Mouse (Mus musculus) neural tube, embryonic 10.5 days (tissue): Measurements from ENCODE around the gene Nkain4.

ENCODE experiments used
- DNase-seq: peaks from one replicate; pipeline ENCODE4 v3.0.0-alpha.2; 2017; ENCODE audit warnings: low spot score; ENCODE audit errors: extremely low spot score

The Nkain4 gene

GRCm38 (mm10) chr2:180954061-180955047 lies at the start of gene Nkain4:
Gene Nkain4, minus strand, starts transcription at chr2:180954699.
- DNase-seq, result peak; percentile 80

GRCm38 (mm10) chr2:180996905-180997304 lies 42.4 kb upstream of the Nkain4 start:
- DNase-seq, result no peak

GRCm38 (mm10) chr2:180996436-180996835 lies 41.9 kb upstream of the Nkain4 start:
- peak; percentile 55 for DNase-seq

GRCm38 (mm10) chr2:180995457-180995856 lies 41.0 kb upstream of the Nkain4 start:
- no peak for DNase-seq

DNA sequence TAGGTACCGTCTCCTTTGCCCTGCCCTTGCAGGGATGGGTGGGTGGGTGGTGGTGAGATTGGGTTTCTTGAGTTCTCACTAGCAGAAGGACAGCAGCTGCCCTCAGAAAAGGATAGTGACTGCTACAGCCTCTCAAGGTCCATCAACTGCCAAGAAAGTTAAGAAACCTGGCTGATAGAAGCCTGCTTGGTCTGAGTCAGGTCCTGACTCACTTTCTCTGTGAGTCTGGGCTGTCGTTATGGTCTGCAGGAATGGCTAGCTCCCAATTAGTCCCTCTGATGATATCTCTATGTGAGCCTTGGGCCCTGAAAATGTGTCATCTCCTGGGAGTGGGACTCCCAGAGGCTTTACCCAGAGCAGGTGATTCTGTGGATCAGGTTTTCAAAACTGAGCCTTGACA lies 39.9 kb upstream of the Nkain4 start:
- DNase-seq, result no peak

- DNase-seq, result no peak
These were observed 35.8 kb upstream of the Nkain4 start for GRCm38 (mm10) chr2:180990347-180990746.

DNA sequence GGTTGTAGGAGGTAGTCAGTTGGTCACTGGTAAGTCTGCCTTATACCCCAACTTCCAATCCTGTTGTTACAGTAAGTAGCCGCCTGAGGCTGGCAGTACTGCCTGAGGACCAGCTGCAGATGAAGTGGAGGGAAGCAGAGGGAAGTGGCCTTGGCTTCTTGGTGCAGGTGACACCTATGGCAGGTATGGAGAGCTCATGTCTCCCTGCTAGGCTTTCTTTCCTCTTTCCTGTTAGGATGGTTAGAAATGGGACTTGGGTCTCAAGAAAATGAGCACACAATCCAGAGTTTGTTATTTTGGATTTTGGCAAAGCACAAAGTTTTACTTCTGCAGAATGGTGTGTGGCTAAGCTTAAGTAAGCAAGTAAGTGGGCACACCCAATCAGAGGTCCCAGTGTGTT lies 34.4 kb upstream of the Nkain4 start:
- no peak for DNase-seq

DNA sequence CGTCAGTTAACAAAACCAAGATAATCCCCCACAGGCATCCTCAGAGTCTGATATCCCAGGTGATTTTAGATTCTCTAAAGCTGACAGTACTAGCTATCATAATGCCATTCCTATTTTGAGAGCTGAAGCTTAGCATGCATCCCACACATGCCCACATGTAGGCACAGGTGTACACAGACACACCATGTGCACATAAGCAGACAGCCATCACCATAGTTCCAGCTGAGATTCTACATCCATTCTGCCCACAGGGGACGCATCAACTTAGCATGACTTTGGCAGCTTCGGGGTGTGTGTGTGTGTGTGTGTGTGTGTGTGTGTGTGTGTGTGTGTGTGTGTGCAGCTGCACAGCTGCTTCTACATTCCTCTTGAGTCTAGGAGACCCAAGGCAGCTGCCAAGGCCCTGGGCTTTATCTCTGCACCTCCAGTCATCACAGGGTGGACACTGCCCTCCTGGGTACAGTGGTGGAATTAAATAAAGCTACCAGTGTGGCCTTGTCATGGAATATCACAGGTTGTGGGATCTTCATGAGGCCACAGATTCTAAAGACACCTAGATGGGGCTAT lies 33.9 kb upstream of the Nkain4 start:
- no peak for DNase-seq

- no peak for DNase-seq
These were observed 33.0 kb upstream of the Nkain4 start for GRCm38 (mm10) chr2:180987432-180988030.

- no peak for DNase-seq
These were observed 32.5 kb upstream of the Nkain4 start for GRCm38 (mm10) chr2:180987001-180987400.

GRCm38 (mm10) chr2:180986449-180986848 lies 31.9 kb upstream of the Nkain4 start, which contains the start of gene Col20a1:
Gene Col20a1, plus strand, starts transcription at chr2:180986535.
- no peak for DNase-seq

DNA sequence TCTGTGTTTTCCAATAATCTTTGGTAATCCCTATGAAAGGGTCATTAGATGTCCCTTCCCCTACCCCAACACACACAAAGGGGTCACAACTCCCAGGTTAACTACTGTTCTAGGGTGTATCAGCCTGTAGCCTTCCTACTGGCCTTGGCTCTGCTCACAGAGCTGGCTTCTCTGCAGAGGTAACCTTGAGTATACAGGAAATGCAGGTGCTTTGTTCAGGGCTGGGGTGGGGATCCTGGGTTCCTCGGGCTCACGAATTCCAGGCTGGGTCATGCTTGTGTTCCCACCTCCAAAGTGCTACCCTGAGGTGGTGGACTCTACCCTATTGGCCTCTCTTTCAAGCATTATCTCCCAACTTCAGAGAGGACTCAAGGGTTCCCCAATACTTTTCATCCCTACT lies 31.1 kb upstream of the Nkain4 start:
- DNase-seq, result no peak

DNA sequence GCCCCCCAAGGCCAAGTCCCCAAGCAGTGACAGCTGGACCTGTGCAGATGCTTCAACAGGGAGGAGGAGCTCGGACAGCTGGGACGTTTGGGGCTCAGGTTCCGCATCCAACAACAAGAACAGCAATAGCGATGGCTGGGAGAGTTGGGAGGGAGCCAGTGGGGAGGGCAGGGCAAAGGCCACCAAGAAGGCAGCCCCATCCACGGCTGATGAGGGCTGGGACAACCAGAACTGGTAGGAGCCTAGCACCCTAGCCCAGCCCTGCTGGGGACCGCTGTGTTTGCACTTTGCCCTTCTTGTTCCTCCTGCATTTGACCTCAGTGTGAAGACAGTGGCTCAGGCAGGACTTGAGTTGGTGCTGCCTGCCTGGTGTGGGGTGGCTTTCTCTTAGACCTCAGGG lies 26.6 kb upstream of the Nkain4 start:
- DNase-seq, result no peak

- peak; percentile 87 for DNase-seq
These were observed 12.7 kb upstream of the Nkain4 start, which contains the start of gene Arfgap1 for GRCm38 (mm10) chr2:180967010-180967763. Gene Arfgap1, plus strand, starts transcription at chr2:180967225.

DNA sequence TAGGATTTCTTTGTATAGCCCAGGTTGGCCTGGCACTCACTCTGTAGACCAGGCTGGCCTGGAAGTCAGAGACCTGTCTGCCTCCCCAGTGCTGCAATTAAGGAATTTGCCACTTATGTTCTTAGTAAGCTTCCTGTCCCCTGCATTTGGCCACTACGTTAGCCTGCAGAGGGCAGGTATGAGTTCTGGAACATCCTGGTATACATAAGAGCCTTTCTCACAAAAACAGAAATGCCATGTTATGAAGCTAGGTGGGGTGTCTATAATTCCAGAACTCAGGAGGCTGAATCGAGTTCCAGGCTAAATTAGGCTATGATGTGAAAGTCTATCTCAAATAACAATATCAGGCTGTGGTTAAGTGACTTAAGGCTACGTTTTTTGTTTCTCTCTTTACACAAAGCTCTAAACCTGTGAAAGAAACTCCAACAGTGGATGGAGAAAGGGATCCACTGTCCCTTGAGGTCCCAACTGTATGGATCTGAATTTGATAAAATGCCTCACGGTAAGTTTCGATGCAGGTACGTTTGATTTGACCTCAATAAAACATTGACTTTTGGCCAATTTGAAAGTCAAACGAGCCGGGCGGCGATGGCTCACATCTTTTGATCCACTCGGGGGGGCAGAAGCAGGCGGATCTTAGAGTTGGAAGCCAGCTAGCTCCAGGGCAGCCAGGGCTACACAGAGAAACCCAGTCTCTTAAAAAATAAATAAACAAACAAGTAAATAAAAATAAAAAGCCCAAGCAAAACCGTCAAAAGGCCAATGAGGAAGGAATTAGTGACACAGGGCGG lies 11.8 kb upstream of the Nkain4 start:
- no peak for DNase-seq

GRCm38 (mm10) chr2:180963956-180964355 lies 9.5 kb upstream of the Nkain4 start:
- peak; percentile 78 for DNase-seq

DNA sequence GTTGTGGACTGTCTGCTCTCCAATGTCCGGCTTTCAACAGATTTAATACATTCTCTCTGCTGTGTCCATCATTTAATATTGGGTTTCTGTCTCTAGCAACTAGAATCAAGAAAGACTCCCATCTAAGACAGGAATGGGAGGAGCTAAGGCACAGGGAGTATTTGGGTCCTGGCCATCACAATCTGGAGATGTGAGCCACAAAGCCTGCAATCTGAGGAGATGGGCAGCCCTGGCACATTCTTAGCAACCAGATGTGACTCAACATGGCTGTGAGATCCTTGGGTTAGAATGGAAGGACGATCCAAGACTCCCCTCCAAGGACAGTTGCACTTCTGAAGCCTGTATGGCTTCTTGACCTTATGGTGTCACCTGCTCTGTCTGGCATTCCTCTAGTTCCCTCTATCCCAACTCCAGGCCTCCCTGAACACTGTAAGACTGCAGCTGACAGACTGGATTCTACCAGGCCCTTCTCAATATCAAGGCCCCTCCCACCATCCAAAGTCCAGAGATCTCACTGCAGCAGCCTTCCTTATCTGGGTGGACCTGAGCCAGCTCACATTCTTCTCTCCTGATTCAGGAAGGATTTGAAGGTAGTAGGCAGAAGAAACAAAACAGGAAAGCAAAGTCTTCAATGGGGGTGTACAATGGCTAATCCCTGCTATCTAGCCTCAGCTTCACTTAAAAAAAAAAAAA lies 8.3 kb upstream of the Nkain4 start:
- no peak for DNase-seq

DNA sequence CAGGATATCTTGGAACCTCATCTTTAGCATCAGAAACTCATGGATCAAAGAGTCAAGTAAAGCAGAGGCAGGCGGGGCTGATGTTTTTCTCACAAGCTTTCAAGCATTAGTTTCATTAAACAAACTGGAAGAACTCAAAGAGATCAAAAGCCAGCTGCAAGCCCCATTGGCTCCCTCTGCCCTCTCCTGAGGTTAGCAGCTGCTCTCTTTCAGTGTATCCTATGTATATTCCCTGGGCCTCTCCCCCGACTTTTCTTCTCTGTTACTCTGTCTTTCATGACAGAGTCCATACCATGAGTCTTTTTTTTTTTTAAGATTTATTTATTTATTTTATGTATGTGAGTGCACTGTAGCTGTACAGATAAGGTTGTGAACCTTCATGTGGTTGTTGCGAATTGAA lies 5.7 kb upstream of the Nkain4 start:
- DNase-seq, result no peak

DNA sequence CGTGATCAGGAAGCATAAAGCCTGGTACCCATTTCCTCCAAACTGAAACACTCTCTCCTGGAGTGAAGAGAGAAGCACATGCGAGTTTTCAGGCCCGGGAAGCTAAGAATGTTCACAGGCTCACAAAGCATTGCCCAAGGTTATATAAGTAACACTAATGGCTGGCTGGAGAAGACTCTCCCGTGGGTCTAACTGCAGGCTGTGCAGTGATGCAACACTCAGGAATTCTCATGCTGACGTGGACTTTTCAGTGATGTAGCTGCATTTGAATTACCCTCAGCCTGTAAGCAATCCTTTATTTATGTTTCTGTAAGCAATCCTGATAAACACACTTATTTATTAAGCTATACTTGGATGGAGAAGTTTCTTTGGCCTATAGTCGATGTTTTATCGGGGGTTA lies 5.1 kb upstream of the Nkain4 start:
- no peak for DNase-seq

DNA sequence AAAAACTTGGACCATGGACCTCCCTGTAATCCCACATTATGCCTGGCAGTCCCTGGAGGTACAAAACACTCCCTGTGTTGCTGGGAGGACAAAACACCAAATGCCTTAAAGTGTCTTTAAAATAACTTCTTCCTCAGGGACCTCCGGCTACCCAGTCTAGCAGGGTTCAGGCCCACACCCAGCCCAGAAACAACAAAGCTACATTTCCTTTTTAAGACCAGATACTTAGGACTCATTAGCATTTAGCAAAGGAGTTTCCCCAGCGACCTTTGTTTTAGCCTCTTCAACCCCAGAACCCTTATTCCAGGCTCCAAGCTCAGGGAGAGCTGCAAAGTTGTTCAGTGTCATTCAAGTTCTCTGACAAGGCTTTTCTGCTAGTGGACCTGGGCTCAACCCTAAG lies 861 bp downstream of the Nkain4 start:
- no peak for DNase-seq
